Mouse (Mus musculus) ES-E14 (cell line): ENCODE measurements around the gene Cdkn2d. TPM values are rescaled to one million over a fixed set of nuclear protein-coding genes. Genes with fewer than 3 reads are reported as not detected.
"Not testable (repeated sequence)": the region's sequence is repeated elsewhere in the genome, so short reads cannot be mapped to it uniquely, and the experiment has no call there.

Source experiments
- DNase-seq: peaks from one replicate; pipeline ENCODE4 v3.0.0-alpha.2; 2013; ENCODE audit warnings: low read depth, low spot score
- H3K27ac ChIP-seq: 2 replicates; pipeline ENCODE4 v1.5.1; 2012; ENCODE audit warnings: low read depth, mild to moderate bottlenecking, low read length, moderate library complexity, mixed read lengths; ENCODE audit not compliant: poor library complexity, insufficient read depth, severe bottlenecking
- H3K36me3 ChIP-seq: 2 replicates; pipeline ENCODE4 v1.6.1; 2012; ENCODE audit warnings: mild to moderate bottlenecking, low read length, moderate library complexity, mixed read lengths; ENCODE audit not compliant: control insufficient read depth, poor library complexity, insufficient read depth, severe bottlenecking
- H3K4me1 ChIP-seq, 2 experiments: fragments of 150-350 bp in 1 of 2; sonication (generic) in 1 of 2; 2 replicates each; pipeline ENCODE4 v1.6.1; 2012; ENCODE audit warnings: low read length in 2 of 2, mild to moderate bottlenecking in 1 of 2, mixed read lengths in 1 of 2; ENCODE audit not compliant: control insufficient read depth in 2 of 2, insufficient read depth in 2 of 2, poor library complexity in 1 of 2
- H3K4me3 ChIP-seq, 2 experiments: fragments of 150-350 bp in 1 of 2; sonication (generic) in 1 of 2; 2 replicates each; pipeline ENCODE4 v1.5.1; 2012; ENCODE audit warnings: low read length in 2 of 2, low read depth in 1 of 2, mild to moderate bottlenecking in 1 of 2, mixed read lengths in 1 of 2; ENCODE audit not compliant: insufficient read depth in 1 of 2, poor library complexity in 1 of 2, severe bottlenecking in 1 of 2
- H3K9ac ChIP-seq: 2 replicates; pipeline ENCODE4 v1.6.1; 2012; ENCODE audit warnings: low read depth, mild to moderate bottlenecking, low read length, mixed read lengths; ENCODE audit not compliant: poor library complexity, insufficient read depth, severe bottlenecking
- H3K9me3 ChIP-seq: fragments of 150-350 bp; sonication (generic); 2 replicates; pipeline ENCODE4 v1.6.1; 2012; ENCODE audit warnings: low read depth, mild to moderate bottlenecking, low read length; ENCODE audit not compliant: control insufficient read depth, insufficient read depth
- CHD2 ChIP-seq: IDR thresholded peaks from 2 replicates; pipeline ENCODE4 v1.6.1; 2014; ENCODE audit warnings: mild to moderate bottlenecking, low read depth, low read length, inconsistent platforms
- HCFC1 ChIP-seq: IDR thresholded peaks from 2 replicates; pipeline ENCODE4 v1.6.1; 2012; ENCODE audit warnings: low read length, inconsistent platforms, borderline replicate concordance; ENCODE audit not compliant: insufficient read depth
- MAFK ChIP-seq: IDR thresholded peaks from 2 replicates; pipeline ENCODE4 v1.6.1; 2014; ENCODE audit warnings: mild to moderate bottlenecking, low read depth, low read length, inconsistent platforms; ENCODE audit not compliant: insufficient read depth
- ZC3H11A ChIP-seq: IDR thresholded peaks from 2 replicates; pipeline ENCODE4 v1.6.1; 2012; ENCODE audit warnings: low read depth, mild to moderate bottlenecking, inconsistent platforms, low read length, borderline replicate concordance
- ZNF384 ChIP-seq: IDR thresholded peaks from 2 replicates; pipeline ENCODE4 v1.6.1; 2012; ENCODE audit warnings: low read depth, low read length, inconsistent platforms
- in situ Hi-C, 2 experiments: fragments of 600-800 bp; cut with MboI; formaldehyde crosslinking; loops; one replicate each; pipeline ENCODE4 v1.15.1; 2025; ENCODE audit warnings: low sequenced_read_pairs in 2 of 2, inconsistent platforms in 1 of 2; ENCODE audit not compliant: unreplicated experiment in 2 of 2
- total RNA-seq: library from RNA; depleted of rRNA; stranded (reverse); fragments of 300-350 nt; gene quantifications from 2 replicates; pipeline ENCODE4 v1.2.3, GENCODE M21; 2012

The Cdkn2d gene
- total RNA-seq, 1 experiment: 12.7 TPM

DNA sequence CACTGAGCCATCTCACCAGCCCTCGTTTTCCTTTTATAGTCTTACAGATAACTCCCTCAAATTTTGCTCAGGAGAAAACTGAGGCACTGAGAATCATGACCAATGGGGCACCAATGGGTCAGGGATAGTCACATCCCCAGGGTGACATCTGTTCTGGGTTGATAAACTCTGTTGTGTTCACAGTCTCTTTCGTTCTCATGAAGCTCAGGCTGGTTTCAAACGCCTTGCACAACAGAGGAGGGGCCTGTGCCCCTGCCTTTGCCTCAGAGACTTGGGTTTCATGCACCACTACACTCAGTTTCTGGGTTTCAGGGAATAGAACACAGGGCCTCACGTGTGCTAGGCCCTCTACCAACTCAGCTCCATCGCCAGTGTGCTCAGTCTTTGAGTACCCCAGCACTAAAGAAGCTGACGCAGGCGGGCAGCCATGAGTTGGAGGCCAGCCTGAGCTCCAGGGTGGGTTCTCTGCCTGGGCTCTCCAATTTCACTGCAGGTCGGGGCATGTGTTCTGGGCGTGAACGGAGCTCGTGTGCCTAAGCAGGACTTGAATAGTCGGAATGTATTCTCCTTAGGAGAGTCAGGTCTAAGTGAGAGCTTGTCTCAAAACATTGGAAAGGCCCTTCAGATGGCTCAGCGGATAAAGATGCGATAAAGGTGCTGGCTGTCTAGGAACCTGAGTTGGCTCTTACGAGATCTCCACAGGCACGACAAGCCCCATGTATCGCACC, 26.8 kb downstream of the Cdkn2d start:
- Histone ChIP-seq H3K9me3 (no peaks in the 10 kb centered on the region), H3K27ac (peak overlapping the region; percentile 14; the same call in 1 of the 2 replicates), H3K4me3 (peak overlapping the region; percentile 59 to 97), H3K4me1 (peaks cover 6 to 8% of the 10 kb centered on the region in 2 experiments; a peak in 3 of 4 replicates), H3K9ac (peak overlapping the region; percentile 53; the same call in 1 of the 2 replicates), H3K36me3 (peaks cover 13% of the 10 kb centered on the region)
- no peak for TF ChIP-seq ZC3H11A
- no peak for TF ChIP-seq ZNF384
- TF ChIP-seq MAFK: no peak
- TF ChIP-seq CHD2: no peak
- TF ChIP-seq HCFC1: no peak
- in situ Hi-C loops: no loop called here
- DNase-seq: no peak

GRCm38 (mm10) chr9:21261831-21262230, 29.4 kb downstream of the Cdkn2d start:
- Histone ChIP-seq H3K36me3 (peaks cover 2% of the 10 kb centered on the region; the same call in 1 of the 2 replicates), H3K9ac (no peak overlapping the region), H3K4me1 (peaks cover 6 to 8% of the 10 kb centered on the region in 2 experiments; a peak in 3 of 4 replicates), H3K9me3 (no peaks in the 10 kb centered on the region), H3K27ac (peak overlapping the region; percentile 40; the same call in 1 of the 2 replicates), H3K4me3 (no peak overlapping the region)
- TF ChIP-seq HCFC1 (no peak), MAFK (no peak), CHD2 (no peak)
- DNase-seq: no peak
- in situ Hi-C loops: no loop called here

DNA sequence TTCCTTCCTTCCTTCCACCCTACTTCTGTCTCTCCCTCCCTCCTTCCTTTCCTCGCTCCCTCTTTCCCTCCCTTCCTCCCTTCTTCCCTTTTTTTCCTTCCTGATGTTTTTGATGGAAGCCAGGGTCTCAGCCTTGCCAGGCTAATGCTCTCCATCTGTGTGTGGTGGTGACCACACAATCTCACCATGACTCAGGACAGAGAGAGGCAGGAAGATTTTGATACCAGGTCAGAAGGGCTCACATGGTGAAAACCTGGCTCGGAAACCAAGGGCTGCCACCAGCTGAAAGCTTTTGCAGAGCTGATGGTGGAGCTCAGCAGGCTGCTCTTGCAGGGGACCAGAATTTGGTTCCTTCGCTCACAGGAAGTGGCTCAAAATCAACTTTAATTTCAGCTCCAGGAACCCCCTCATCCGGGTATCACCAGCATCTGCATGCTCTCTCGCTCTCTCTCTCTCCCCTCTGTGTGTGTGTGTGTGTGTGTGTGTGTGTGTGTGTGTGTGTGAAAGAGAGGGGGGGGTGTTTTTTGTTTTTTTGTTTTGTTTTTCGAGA, 30.6 kb downstream of the Cdkn2d start:
- no peak overlapping the region for H3K9ac ChIP-seq
- H3K36me3 ChIP-seq: no peaks in the 10 kb centered on the region
- H3K9me3 ChIP-seq: no peaks in the 10 kb centered on the region
- DNase-seq: no peak
- H3K27ac ChIP-seq: no peak overlapping the region
- in situ Hi-C loops: no loop called here
- no peak for TF ChIP-seq CHD2
- TF ChIP-seq ZNF384: no peak
- no peak for TF ChIP-seq ZC3H11A
- TF ChIP-seq HCFC1: no peak
- no peak for TF ChIP-seq MAFK
- H3K4me3 ChIP-seq: no peak overlapping the region
- H3K4me1 ChIP-seq: peaks cover 4 to 6% of the 10 kb centered on the region in 2 experiments; a peak in 3 of 4 replicates

GRCm38 (mm10) chr9:21256349-21256748, 34.9 kb downstream of the Cdkn2d start:
- H3K9ac ChIP-seq, H3K4me1 ChIP-seq, H3K27ac ChIP-seq, H3K9me3 ChIP-seq, DNase-seq, H3K4me3 ChIP-seq, in situ Hi-C loops, H3K36me3 ChIP-seq: not testable (repeated sequence)

DNA sequence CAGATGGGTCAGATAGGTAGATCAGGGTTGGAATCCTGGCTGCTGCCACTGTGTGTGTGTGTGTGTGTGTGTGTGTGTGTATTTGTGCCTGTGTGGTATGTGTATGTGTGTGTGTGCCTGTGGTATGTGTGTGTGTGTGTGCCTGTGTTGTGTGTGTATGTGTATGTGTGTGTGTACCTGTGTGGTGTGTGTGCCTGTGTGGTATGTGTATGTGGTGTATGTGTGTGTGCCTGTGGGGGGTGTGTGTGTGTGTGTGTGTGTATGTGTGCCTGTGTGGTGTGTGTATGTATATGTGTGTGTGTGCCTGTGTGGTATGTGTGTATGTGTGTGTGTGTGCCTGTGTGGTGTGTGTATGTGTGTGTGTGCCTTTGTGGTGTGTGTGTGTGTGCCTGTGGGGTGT, 36.5 kb downstream of the Cdkn2d start:
- no peak for DNase-seq
- Histone ChIP-seq H3K9me3 (no peaks in the 10 kb centered on the region), H3K4me3 (no peak overlapping the region), H3K36me3 (no peaks in the 10 kb centered on the region), H3K4me1 (peaks cover 0 to 5% of the 10 kb centered on the region in 2 experiments; a peak in 2 of 4 replicates), H3K9ac (no peak overlapping the region), H3K27ac (no peak overlapping the region)
- in situ Hi-C loops: no loop called here
- no peak for TF ChIP-seq MAFK
- no peak for TF ChIP-seq ZC3H11A
- TF ChIP-seq HCFC1: no peak
- no peak for TF ChIP-seq ZNF384
- no peak for TF ChIP-seq CHD2
